Mouse (Mus musculus) cerebellum, adult 2 months (tissue): ENCODE data around the gene Olfr1388.
"Not testable (repeated sequence)": the region's sequence is repeated elsewhere in the genome, so short reads cannot be mapped to it uniquely, and the experiment has no call there.

ENCODE experiments used
- CTCF ChIP-seq: fragments of 200-500 bp; IDR thresholded peaks from 2 replicates; pipeline ENCODE4 v1.5.1; 2011; ENCODE audit warnings: low read depth, mild to moderate bottlenecking, control low read depth, low read length, moderate library complexity, borderline replicate concordance; ENCODE audit not compliant: insufficient read depth
- POLR2A ChIP-seq: fragments of 200-500 bp; IDR thresholded peaks from 2 replicates; pipeline ENCODE4 v1.6.1; 2011; ENCODE audit warnings: low read length, control low read depth, borderline replicate concordance; ENCODE audit not compliant: insufficient read depth

DNA sequence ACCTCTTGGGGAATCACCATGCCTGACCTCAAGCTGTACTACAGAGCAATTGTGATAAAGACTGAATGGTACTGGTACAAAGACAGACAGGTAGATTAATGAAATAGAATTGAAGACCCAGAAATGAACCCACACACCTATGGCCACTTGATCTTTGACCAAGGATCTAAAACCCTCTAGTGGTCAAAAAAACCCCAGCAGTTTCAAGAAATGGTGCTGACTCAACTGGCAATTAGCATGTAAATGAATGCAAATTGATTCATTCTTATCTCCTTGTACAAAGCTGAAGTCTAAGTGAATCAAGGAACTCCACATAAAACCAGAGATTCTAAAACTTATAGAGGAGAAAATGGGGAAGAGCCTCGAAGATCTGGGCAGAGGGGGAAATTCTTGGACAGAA lies 43.7 kb upstream of the Olfr1388 start:
- not testable (repeated sequence) for TF ChIP-seq CTCF, POLR2A
